Mouse (Mus musculus): ENCODE measurements around the gene Arl3.
"Not testable (repeated sequence)": the region's sequence is repeated elsewhere in the genome, so short reads cannot be mapped to it uniquely, and the experiment has no call there.

Arl3 gene

DNA sequence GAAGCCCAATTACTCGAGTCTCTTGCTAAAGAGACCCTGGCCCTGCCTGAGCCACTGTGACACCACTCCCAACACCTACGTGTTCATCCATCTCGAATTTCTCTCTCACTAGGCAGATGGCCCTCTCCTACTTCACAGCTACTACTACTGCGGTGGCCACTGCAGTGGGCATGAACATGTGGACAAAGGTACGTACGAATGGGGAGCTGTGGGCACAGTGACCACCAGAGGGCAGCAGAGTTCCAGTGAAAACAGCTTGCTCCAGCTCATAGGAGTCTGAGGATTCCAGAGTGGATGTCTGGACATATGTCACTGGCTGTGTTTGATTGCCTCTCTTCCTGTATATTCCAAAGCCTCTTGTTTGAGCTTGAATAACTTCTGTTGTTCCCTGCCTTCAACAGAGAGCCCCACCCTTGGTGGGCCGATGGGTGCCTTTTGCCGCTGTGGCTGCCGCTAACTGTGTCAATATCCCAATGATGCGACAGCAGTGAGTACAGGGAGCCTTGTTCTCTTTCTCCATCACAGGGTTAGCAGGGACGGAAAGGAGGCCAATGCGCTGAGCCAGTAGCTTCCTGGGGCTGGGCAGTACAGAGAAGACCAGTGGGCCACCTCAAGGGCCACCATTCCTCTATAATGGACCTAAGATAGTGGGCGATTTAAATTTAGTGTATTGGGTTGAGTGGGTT, 15.0 kb upstream of the Arl3 start:
- DNase-seq: peak; percentile 76

DNA sequence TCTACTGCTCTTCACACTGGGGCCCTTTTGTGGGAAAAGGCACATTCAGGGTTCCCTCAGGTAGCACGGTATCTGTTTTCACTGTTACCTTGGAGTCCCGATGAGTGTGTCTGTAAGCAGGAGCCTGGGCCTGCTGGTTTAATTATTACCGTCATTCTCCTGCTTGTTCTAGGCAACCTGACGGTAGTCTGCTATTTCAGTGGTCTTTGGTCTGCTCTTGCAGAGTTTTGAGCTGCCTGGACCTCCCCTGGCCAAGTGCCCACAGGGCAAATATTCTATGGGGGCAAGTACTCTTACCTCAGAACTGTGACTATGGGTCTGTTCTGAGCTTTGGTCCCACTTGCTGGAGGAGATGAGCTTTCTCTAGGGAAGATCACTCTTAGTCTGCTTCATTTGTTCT, 2.2 kb upstream of the Arl3 start:
- peak; percentile 85 for DNase-seq

DNA sequence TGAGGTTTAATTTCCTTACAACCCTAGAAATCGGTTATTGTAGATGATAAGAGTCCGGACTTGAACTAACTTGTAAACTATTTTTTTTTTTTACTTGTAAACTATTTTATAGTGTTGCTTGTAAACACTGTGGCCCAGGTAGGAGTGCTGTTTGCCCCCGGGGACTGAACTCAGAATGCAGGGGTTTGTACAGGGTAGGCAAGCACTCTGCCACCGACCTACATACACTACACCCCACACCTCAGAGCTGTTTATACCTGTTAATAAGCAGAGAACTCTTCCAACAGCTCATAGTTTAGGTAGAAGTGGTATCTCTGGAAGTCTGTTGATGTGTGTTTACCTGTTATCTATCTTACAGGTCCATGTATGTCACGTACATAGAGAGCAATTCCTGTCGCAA, 992 bp upstream of the Arl3 start:
- DNase-seq: no peak

DNA sequence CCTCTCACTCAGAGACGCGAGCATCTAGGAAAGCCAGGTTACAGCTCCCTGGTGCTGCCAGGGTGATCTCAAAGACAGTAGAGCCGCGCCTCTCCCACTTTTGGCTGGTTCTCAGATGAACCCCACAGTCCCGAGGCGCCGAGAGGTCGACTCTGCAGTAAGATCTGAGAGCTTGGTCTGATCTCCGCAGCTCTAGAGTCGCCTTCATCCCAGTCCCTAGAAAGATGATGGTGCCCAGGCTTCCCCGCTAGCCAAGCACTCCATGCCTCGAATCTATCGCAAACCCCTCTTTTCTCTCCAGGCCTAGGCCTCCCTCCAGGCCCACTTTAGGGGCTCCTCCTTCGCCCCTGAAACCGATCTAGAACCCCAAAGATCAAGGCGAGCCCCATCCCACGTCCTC, 450 bp downstream of the Arl3 start:
- no peak for DNase-seq

DNA sequence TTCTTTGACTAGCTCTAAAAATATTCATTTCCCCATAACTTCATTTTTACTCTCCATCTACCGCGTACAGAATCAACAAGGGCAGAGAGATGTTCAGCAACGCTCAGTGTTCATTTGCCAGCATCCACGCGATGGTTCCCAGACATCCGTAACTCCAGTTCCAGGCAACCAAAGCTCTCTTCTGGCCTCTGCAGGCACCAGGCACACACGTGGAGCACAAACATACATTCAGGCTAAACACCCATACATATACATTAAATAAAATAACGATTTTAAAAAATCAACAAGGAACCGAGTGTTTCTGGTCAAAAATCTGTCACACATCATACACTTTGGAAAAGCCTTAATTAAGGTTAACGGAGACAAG, 1.1 kb downstream of the Arl3 start:
- no peak for DNase-seq

DNA sequence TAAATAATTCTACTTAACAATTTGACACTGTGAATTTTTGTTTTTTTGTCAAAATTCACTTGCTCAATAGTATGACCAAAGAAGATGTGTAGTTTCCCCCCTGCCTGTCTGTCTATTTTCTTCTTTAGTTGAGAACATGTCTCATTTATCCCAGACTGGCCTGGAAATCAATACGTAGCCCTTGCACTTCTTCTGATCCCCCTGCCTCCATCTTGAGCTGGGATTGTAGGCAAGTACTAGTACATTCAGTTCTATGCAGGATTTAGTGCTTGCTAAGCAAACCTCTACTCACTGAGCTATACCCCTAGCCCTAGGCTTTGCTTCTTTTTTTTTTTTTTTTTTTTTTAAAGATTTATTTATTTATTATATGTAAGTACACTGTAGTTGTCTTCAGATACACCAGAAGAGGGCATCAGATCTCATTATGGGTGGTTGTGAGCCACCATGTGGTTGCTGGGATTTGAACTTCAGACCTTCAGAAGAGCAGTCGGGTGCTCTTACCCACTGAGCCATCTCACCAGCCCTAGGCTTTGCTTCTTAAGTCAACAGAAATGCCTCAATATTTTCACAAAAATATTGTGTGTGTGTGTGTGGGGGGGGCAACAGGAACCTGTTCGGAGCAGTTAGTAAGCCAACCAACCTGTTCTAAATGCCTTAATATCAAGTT, 1.7 kb downstream of the Arl3 start:
- not testable (repeated sequence) for DNase-seq

DNA sequence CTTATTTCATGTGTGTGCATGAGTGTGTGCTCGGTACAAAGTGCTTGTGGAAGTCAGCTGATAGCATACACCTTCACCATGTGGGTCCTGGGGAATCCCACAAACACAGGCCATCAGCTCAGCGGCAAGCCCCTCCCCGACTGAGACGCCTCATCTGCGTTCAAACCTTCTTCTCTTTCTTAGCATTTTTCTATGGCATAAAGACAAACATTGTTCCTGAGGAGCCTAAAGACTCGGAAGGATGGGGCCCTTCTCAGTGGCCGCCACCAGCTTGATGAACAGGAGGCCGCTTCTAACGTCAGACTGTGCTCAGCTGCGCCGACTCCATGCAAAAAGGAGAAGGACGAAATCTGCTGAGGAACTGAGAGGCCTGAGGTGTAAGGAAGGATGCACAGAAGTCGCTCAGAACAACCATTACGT, 8.9 kb downstream of the Arl3 start:
- no peak for DNase-seq

DNA sequence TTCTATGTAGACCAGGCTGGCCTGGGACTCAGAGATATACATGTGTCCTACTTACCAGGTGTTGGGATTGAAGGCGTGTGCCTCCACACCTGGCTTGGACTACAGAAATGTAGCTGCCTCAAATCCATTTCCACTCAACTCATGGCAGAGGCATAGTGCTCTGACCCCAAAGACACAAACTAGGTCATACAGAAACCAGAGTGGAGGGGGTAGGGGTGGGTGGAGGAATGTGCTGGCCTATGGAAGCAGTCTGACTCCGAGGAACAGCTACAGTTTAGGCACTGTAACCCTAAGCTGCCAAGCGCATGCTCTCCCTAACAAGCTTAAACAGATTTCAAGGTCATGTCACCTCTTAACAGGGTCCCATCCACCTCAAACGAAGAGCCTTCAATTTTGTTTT, 9.4 kb downstream of the Arl3 start:
- no peak for DNase-seq

DNA sequence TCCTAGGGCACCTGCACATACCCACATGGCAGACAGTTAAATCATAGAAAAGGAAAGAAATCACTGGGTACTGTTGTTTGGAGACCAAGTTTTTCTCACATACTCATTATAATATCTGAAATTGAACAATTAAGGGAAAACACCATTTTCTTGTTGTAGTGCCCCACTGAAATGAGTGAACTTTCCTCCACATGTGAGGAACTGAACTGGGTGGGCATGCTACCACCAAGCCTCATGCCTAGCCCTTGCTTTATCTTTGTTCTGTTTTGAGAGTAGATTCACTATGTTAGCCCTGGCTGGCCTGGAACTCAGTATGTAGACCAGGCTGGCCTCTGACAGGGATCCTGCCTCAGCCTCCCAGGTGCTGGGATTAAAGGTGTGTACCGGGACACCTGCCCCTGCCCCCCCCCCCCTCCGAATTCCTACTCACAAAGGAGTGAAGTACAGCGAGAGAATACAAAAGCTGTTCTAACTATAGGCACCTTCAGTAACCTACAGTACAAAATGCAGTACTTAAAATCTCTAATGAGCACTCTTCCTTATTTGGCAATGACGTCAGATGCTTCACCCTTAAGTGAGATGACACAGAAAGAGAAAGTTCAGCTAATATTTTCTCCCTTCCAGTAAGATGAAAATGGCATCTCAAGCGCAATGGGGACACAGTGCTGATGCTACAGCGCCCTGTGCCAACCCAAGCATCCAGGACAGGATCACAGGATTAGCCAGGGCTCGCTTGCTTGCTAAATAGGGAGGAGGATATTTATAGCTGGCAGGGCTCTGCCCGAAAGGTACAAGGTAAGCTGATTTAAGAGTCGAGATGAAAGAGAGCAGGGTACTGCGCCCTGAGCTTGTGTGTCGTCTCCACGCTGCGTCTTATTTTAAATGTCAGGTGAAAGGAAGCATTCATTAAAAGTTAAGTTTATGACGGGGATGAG, 10.2 kb downstream of the Arl3 start:
- DNase-seq: no peak

DNA sequence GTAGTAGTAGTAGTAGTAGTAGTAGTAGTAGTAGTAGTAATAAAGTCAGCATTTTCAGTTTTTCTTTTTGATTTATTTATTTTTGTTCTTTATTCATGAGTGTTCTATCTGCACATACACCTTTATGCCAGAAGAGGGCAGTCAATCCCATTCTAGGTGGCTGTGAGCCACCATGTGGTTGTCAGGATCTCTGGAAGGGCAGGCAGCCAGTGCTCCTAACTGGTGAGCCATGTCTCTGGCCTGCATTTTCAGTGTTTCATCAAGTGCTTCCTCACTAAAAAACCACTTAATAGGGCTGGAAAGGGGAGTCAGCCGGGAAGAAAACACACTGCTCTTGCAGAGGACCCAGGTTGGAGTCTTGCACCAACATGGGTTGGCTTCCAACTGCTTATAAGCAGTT, 10.9 kb downstream of the Arl3 start:
- peak; percentile 49 for DNase-seq

DNA sequence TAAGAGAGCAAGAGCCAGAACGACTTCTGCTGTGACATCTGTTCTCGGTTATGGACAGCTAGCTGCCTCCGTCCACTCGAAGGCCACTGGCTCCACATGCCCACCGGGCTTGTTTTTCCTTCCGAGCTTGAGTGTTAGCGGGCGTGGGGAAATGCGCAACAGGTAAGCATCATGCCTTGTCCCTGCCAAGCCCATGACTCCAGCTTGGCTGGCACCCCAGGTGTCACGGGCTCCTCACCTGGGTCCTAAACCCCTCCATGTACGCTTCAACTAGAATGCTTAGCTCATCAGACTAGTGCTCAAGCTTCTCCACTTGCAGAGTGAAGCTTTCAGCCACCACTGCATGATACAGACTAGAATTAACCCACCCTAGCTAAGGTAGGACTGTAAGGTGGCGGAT, 14.4 kb downstream of the Arl3 start:
- peak; percentile 52 for DNase-seq

DNA sequence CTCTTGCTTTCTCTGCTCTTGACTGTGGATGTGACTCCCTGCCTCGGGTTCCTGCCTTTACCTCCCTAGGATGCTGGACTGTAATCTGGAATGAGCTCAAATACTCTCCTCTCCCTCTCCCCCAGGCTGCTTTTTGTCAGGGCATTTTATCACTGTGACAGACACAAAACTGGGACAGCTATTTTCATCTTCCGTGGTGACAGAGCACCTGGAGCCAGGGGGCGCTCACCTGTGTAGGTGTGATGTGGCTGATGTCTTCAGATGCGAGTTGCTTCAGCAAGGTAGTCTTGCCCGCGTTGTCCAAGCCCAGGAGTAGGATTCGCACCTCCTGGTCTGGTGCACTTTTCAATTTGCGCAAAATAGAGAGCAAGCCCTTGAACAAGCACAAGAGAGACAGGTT, 15.0 kb downstream of the Arl3 start:
- DNase-seq: no peak

DNA sequence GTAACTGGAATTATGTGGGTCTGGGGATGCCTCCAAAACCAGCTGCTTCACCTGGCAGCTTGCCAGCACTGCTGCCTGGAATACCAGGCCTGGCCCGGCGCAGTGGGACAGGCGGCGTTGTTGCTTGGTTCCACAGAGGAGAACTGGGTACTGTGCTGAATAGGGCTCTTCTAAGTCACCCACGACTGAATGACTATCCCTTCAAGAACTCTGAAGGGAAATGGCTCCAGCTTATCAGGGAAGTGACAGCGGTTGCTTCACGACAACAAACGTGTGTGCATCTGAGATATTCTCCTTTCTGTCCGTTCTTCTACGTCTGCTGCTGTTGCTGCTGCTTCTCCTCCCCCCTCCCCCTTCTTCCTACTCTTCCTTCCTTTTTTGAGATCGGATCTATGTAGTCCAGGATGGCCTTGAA, 19.4 kb downstream of the Arl3 start:
- no peak for DNase-seq

DNA sequence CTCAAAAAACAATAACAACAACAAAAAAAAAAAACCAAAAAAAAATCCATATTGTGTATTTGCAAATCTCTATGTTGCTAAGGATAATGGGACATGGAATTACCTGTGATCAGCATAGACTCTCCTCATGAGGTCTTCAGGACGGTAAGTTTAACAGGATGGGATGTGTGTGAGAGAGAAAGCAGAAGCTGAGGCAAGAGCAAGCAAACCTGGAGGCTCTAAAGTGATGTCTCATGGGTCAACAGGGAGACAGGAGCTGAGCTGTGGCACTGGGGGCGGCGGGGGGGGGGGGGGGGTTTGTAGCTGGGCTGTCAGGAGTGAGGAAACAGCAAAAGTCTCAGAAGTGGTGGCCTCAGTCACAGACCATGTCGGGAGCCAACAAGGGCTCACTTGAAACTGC, 20.5 kb downstream of the Arl3 start:
- no peak for DNase-seq

DNA sequence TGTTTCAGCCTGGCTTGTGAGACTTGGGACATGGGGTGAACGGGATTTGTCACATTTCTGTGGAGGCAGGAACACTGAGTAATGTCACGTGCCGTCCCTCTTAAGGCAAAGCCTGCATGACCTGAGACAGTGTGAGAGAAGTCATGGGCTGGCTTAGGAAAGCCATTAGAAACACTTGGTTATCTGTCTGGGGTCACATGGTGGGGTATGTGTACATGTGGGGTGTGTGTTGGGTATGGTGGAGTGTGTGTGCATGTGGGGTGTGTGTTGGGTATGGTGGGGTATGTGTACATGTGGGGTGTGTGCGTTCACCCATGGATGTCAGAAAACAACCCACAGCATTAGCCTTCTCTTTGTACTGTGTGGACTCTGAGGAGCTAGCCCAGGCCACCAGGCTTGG, 22.6 kb downstream of the Arl3 start:
- DNase-seq: no peak

DNA sequence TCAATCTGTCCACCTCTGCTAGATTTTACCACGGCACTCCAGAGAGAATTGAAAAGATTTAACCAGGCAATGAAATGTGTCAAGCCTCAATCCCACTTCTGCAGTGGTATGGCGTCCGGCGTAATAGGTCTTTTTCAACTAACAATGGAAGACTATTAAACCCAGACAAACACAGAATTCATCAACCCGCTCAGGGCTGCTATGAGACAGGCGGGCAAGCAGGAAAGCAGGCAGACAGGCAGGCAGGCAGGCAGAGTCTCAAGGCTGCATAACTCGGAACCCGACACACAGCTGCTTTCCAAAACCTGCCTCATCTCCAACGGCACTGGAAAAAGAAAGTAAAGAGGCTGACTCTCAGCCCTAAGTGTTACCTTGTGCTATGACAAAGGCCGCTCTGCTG, 24.9 kb downstream of the Arl3 start:
- no peak for DNase-seq

DNA sequence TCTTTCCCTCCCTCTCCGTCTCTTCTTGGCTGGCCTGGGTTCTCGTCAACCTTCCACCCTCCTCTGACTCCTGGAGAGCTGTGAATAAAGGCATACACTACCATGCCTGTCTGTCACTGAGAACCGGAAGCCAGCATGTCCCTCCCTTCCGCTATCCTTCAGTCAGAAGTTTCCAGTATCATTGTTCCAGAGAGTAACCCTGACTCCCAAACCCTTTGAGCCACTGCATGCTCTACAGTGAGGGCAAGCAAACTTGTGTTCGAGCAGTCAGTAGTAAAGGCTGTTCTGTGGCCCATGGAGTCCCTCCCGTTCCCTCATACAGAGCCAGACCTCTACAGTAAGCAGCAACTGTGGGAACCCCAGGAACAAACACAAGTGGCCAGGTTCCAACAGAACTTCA, 25.4 kb downstream of the Arl3 start:
- no peak for DNase-seq

DNA sequence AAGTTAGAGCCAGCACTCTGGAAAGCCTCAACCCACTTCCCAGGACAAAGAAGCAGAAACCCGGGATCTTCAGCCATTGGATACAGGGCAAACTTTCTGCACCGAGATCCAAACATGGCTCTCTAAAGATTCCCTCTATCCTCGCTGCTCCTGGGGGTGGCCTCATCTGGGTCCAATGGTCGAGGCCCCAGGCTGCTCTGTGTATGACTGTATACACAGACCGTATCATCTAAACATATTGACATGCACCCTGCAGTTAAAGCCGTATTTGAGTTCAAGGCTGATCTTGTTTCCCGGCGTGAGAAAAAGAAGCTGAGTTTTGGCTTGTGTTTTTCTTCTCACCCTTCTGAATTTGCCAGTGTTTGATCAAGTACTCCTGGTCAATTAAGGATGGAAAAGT, 30.2 kb downstream of the Arl3 start:
- DNase-seq: no peak

DNA sequence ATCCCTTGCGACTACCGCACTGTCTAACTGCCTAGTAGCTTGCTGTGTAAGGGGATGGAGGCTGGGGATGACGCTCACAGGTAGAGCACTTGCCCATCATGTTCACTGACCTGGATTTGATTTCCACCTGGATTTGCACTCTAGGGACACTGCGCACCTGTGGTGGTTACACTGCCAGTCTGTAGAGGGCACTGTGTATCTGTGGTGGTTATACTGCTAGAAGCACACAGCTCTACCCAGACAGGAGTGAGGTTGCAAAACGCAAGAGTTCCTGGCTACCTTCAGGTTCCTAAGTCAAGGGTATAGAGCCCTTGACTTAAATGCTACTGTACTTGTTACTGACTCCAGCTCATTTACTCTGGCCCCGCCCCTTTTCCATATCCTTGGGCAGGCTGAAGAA, 34.8 kb downstream of the Arl3 start:
- no peak for DNase-seq

DNA sequence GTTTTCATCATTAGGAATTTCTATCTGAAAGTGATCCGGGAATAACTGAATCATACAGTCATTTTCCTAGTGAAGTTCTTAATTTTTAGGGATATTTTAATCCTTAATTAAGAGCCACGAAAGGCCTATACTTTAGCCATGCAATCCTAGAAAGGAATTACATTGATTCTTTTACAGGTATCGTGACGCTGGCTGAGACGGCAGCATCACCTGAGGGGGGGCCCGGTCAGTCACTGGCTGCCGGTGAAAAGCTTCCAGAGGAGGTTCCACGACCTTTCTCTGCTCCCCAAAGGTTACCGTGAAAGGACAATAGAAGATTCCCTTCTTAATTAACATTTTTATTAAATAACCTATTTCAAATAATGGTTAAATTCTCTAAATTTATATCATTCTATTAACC, 35.6 kb downstream of the Arl3 start:
- DNase-seq: no peak

DNA sequence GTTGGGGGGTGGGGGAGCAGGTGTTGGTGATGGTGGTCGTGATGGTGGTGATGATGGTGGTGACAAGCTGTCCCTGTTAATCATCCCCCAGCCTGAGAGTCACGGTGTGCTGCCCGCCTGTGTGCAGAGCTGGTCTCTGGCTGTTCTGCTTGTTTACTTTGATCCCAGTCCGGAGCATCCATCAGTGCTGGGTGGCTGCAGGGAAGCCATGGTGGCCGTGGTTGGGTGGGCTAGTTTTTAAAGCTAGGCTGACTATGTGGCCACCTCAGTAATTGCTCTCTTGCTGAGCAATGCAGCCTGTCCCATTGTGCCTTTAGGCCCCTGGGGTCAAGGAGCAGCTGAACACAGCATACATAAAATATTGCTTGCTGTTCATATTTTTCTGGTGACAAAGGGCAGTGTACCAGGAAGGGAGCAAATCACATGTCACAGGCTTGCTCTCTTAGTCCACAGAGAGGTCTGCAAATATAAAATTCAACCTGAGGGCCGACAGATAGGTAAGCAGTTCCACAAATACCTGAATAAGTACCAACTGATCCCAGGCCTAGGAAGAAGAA, 38.4 kb downstream of the Arl3 start:
- DNase-seq: no peak

DNA sequence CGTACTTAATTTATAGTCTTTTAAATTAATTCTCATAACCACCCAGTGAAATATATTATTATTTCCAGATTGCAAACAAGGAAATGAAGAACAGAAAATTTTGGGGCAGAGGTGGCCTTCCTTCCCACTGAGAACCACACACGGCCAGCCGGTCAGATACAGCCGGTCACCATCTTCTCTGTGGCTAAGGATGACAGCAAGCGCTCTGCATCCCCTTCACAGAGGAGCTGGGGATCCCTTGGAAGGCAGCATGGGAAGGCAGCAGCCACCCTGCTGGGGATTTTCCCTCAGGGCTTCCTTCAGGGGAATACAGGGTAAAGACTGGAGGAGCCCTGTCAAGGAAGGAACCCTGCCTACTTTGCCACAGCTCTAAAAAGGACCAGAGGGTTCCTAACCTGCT, 39.5 kb downstream of the Arl3 start:
- DNase-seq: no peak

DNA sequence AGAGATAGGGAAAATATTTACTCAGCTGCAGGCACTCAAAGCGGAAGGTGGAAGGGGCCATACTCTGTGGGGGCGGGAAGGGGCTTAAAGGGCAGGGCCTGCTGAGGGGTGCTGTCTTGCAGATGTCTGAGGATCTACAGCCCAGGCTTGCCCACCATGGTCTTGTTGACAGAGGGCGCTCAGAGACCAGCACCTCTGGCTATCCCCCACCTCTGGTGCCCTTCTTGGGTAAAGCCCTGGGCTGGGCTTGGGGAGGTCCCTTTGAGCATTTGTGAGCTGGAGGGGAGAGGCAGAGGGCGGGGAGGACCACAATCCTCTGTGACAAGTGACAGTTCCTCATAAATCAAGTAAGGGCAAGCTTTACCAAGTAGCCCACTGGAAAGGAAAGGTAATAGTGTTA, 39.9 kb downstream of the Arl3 start:
- peak; percentile 10 for DNase-seq

Data from kidney, adult 11 months (tissue).